Mouse (Mus musculus) embryonic facial prominence, embryonic 11.5 days (tissue): Measurements from ENCODE around the gene Aacs. TPM values are rescaled to one million over a fixed set of nuclear protein-coding genes. Genes with fewer than 3 reads are reported as not detected.

Experiments
- ATAC-seq: fragments of 200-750 bp; cut with Nextera tagmentation; replicated peaks from 2 replicates; pipeline ENCODE4 v1.8.0; 2017; ENCODE audit warnings: low read depth; ENCODE audit not compliant: insufficient number of reproducible peaks, low FRiP score, low TSS enrichment
- DNase-seq: peaks from one replicate; pipeline ENCODE4 v3.0.0-alpha.2; 2015; ENCODE audit warnings: low spot score
- H3K27ac ChIP-seq: fragments of 300-500 bp; sonication (generic); replicated peaks from 2 replicates; pipeline ENCODE4 v1.5.1; 2014; ENCODE audit warnings: mild to moderate bottlenecking, low read depth, low read length, control low read depth
- H3K27me3 ChIP-seq: fragments of 300-500 bp; sonication (generic); 2 replicates; pipeline ENCODE4 v1.6.1; 2014; ENCODE audit warnings: mild to moderate bottlenecking, low read length, moderate library complexity, mixed read lengths; ENCODE audit not compliant: control insufficient read depth, insufficient read depth
- H3K36me3 ChIP-seq: fragments of 300-500 bp; sonication (generic); replicated peaks from 2 replicates; pipeline ENCODE4 v1.6.1; 2014; ENCODE audit warnings: low read depth, mild to moderate bottlenecking, low read length, moderate library complexity, mixed read lengths; ENCODE audit not compliant: control insufficient read depth, insufficient read depth
- H3K4me1 ChIP-seq: fragments of 300-500 bp; sonication (generic); 2 replicates; pipeline ENCODE4 v1.6.1; 2014; ENCODE audit warnings: low read length, mixed read lengths; ENCODE audit not compliant: control insufficient read depth, insufficient read depth
- H3K4me2 ChIP-seq: fragments of 300-500 bp; sonication (generic); 2 replicates; pipeline ENCODE4 v1.6.1; 2014; ENCODE audit warnings: low read depth, mild to moderate bottlenecking, control low read depth, low read length, moderate library complexity
- H3K4me3 ChIP-seq: fragments of 300-500 bp; sonication (generic); 2 replicates; pipeline ENCODE4 v1.5.1; 2014; ENCODE audit warnings: low read depth, low read length, control low read depth
- H3K9ac ChIP-seq: fragments of 300-500 bp; sonication (generic); replicated peaks from 2 replicates; pipeline ENCODE4 v1.6.1; 2014; ENCODE audit warnings: mild to moderate bottlenecking, control low read depth, low read length
- H3K9me3 ChIP-seq: fragments of 300-500 bp; sonication (generic); replicated peaks from 2 replicates; pipeline ENCODE4 v1.6.1; 2016; ENCODE audit warnings: mild to moderate bottlenecking, low read length, inconsistent platforms, mixed read lengths; ENCODE audit not compliant: control insufficient read depth
- WGBS: fragments of 180-500 bp; shearing (Covaris S2); extraction: QIAGEN DNeasy Blood & Tissue Kit; methylation state at CpG from one replicate; pipeline ENCODE4 v1.1.7; 2014; 5-methylcytosine and 5-hydroxymethylcytosine counted together
- polyA plus RNA-seq: library from polyadenylated mRNA; unstranded; fragments of >200 nt; fragmentation: Nextera tagmentation; extraction: Ambion mirVana; gene quantifications from 2 replicates; pipeline ENCODE4 v1.2.1, GENCODE M21; 2014

Aacs gene
- polyA plus RNA-seq, 1 experiment from 2014 or later = 28.4 TPM

DNA sequence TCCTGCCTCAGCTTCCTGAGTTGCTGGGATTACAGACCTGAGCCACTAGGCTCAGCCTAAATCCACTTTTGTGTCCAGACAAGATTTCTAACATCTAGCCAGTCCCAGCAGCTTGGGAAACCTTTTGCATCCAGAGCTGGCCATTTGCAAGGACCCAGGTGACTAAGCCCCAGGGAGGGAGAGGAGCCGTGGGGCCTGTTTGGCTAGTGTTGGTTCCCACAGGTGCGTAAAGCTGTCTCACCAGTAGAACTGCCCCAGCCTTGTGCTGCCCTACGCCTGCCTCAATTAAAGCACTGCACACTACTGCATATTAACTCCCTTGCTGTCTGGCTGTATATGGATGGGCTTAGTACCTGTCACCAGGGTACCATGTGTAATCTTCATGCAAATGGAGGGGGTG lies 3.8 kb downstream of the Aacs start:
- Histone ChIP-seq H3K9me3 (no peaks in the 10 kb centered on the region), H3K36me3 (no peaks in the 10 kb centered on the region; the same call in 1 of the 2 replicates)
- 90% methylated on average over 3 of the region's 3 CpGs for WGBS

GRCm38 (mm10) chr5:125480434-125481231 lies 5.0 kb downstream of the Aacs start:
- H3K36me3 ChIP-seq = peaks cover 4% of the 10 kb centered on the region; the same call in 1 of the 2 replicates

More for the DNA sequence above, 3.8 kb downstream of the Aacs start:
- Histone ChIP-seq H3K27me3 (no peaks in the 10 kb centered on the region), H3K4me3 (no peak overlapping the region), H3K27ac (no peak overlapping the region), H3K4me1 (no peaks in the 10 kb centered on the region; the same call in none of the 2 replicates), H3K9ac (no peak overlapping the region), H3K4me2 (no peak overlapping the region)
- ATAC-seq (no peak), DNase-seq (no peak)

GRCm38 (mm10) chr5:125482474-125482873 lies 6.9 kb downstream of the Aacs start:
- Histone ChIP-seq H3K36me3 (peaks cover 4% of the 10 kb centered on the region; the same call in 1 of the 2 replicates), H3K27me3 (no peaks in the 10 kb centered on the region), H3K4me1 (no peaks in the 10 kb centered on the region), H3K27ac (no peak overlapping the region), H3K9me3 (no peaks in the 10 kb centered on the region), H3K4me3 (no peak overlapping the region), H3K9ac (no peak overlapping the region), H3K4me2 (no peak overlapping the region)
- WGBS = 83% methylated on average over 7 of the region's 7 CpGs
- DNase-seq = no peak
- ATAC-seq = no peak

More at GRCm38 (mm10) chr5:125480434-125481231, 5.0 kb downstream of the Aacs start:
- DNase-seq (no peak), ATAC-seq (no peak)
- H3K9me3 ChIP-seq = no peaks in the 10 kb centered on the region
- 81% methylated on average over 11 of the region's 11 CpGs for WGBS
- H3K4me3 ChIP-seq = no peak overlapping the region
- no peak overlapping the region for H3K4me2 ChIP-seq
- H3K9ac ChIP-seq = no peak overlapping the region; the same call in 1 of the 2 replicates
- H3K4me1 ChIP-seq = no peaks in the 10 kb centered on the region; the same call in none of the 2 replicates
- no peaks in the 10 kb centered on the region for H3K27me3 ChIP-seq
- H3K27ac ChIP-seq = no peak overlapping the region

GRCm38 (mm10) chr5:125483712-125484611 lies 8.3 kb downstream of the Aacs start:
- H3K4me3 ChIP-seq = no peak overlapping the region
- H3K27ac ChIP-seq = no peak overlapping the region
- no peak overlapping the region for H3K9ac ChIP-seq
- no peaks in the 10 kb centered on the region for H3K9me3 ChIP-seq
- H3K36me3 ChIP-seq = peaks cover 4% of the 10 kb centered on the region; the same call in 1 of the 2 replicates
- DNase-seq = no peak
- ATAC-seq = no peak
- no peak overlapping the region for H3K4me2 ChIP-seq
- 82% methylated on average over 5 of the region's 6 CpGs for WGBS
- no peaks in the 10 kb centered on the region for H3K27me3 ChIP-seq
- no peaks in the 10 kb centered on the region for H3K4me1 ChIP-seq

GRCm38 (mm10) chr5:125485031-125485778 lies 9.6 kb downstream of the Aacs start:
- Histone ChIP-seq H3K4me3 (no peak overlapping the region), H3K4me1 (no peaks in the 10 kb centered on the region), H3K9ac (no peak overlapping the region), H3K9me3 (no peaks in the 10 kb centered on the region), H3K36me3 (peaks cover 10% of the 10 kb centered on the region), H3K4me2 (no peak overlapping the region), H3K27ac (no peak overlapping the region), H3K27me3 (no peaks in the 10 kb centered on the region)
- ATAC-seq (no peak), DNase-seq (no peak)
- 93% methylated on average over 4 of the region's 4 CpGs for WGBS

DNA sequence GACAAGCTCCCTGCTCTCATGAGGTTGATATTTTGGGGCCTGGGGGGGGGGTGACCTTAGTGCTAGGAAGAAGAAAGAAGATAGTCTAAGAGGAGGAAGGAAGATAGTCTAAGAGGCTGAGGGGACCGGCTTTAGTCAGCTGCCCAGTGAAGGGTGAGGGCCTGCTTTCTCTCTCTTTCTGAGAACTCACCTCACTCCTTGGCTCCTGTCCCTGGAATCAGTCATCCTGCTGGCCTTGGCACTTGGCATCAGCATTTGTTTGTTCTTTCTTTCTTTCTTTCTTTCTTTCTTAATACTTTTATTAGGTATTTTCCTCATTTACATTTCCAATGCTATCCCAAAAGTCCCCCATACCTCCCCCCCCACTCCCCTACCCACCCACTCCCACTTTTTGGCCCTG lies 10.5 kb downstream of the Aacs start:
- ATAC-seq (no peak), DNase-seq (no peak)
- Histone ChIP-seq H3K4me1 (no peaks in the 10 kb centered on the region), H3K9me3 (no peaks in the 10 kb centered on the region), H3K4me3 (no peak overlapping the region), H3K27me3 (no peaks in the 10 kb centered on the region), H3K36me3 (peaks cover 10% of the 10 kb centered on the region), H3K27ac (no peak overlapping the region), H3K4me2 (no peak overlapping the region), H3K9ac (no peak overlapping the region)
- 100% methylated on average over 1 of the region's 1 CpGs for WGBS

- peak; percentile 46; the same call in 1 of the 2 replicates for ATAC-seq
- no peaks in the 10 kb centered on the region for H3K27me3 ChIP-seq
- 68% methylated on average over 11 of the region's 11 CpGs for WGBS
- DNase-seq = no peak
- no peaks in the 10 kb centered on the region for H3K9me3 ChIP-seq
- H3K36me3 ChIP-seq = peaks cover 10% of the 10 kb centered on the region
- H3K4me2 ChIP-seq = no peak overlapping the region
- no peak overlapping the region for H3K27ac ChIP-seq
- H3K4me3 ChIP-seq = no peak overlapping the region
- no peak overlapping the region for H3K9ac ChIP-seq
- no peaks in the 10 kb centered on the region for H3K4me1 ChIP-seq
These were observed 11.9 kb downstream of the Aacs start for GRCm38 (mm10) chr5:125487375-125488115.
